Mouse (Mus musculus) right cerebral cortex, postnatal 36 days (tissue): ENCODE measurements around the gene Fam208b.
"Not testable (repeated sequence)": the region's sequence is repeated elsewhere in the genome, so short reads cannot be mapped to it uniquely, and the experiment has no call there.

Source experiments
- DNase-seq, 2 experiments: peaks; one replicate each; pipeline ENCODE4 v3.0.0; 2022; ENCODE audit warnings: low spot score in 2 of 2, mixed read lengths in 1 of 2

The Fam208b gene

GRCm38 (mm10) chr13:3563953-3564352 lies 47.0 kb downstream of the Fam208b start:
- DNase-seq = no peak

- DNase-seq = no peak
Measured at GRCm38 (mm10) chr13:3563130-3563529, 47.8 kb downstream of the Fam208b start.

GRCm38 (mm10) chr13:3547856-3548255 lies 63.1 kb downstream of the Fam208b start:
- no peak for DNase-seq

DNA sequence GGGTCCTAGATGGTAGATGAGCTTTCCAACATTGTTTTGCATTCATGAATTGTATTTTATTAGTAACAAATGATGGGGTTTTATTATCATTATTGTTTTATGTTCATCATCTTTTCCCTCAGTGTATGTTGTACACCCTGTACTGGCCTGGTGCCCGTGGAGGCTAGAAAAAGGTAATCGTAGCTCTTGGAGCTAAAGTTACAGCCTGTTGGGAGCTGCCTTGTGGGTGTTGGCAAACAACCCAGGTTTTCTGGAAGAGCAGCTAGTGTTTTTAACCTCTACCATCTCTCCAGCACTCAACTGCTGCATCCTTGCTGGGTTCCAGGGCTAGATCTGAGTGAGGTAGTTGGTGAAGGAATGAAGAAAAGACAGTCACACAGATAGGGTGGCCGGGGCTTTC lies 63.5 kb downstream of the Fam208b start:
- DNase-seq = no peak

DNA sequence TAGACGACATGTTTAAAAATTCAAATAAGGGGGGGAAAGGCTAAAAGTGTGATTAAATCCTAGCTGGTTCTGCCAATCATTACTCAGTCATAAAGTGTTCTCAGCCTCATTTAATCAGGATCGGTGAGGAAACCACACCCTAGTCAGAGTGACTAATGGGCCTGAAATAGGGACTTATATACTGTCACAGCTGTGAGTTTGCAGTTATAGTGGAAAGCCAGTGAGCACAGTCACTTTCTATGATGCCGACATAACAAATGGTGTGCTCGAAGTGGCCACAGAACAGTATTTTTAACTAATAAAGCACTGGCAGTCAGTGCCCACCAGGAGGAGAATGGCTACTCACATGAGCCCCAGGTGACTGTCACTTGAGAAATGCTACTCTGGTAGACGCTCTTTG lies 66.0 kb downstream of the Fam208b start:
- no peak for DNase-seq

- DNase-seq = no peak
Measured at GRCm38 (mm10) chr13:3544077-3544874, 66.6 kb downstream of the Fam208b start.

- no peak for DNase-seq
Measured at GRCm38 (mm10) chr13:3541159-3541782, 69.6 kb downstream of the Fam208b start.

- DNase-seq = no peak
Measured at GRCm38 (mm10) chr13:3540166-3540565, 70.7 kb downstream of the Fam208b start.

GRCm38 (mm10) chr13:3538969-3539562 lies 71.8 kb downstream of the Fam208b start:
- DNase-seq = no peak

GRCm38 (mm10) chr13:3538223-3538968 lies 72.5 kb downstream of the Fam208b start:
- DNase-seq = peak; percentile 45 to 56

DNA sequence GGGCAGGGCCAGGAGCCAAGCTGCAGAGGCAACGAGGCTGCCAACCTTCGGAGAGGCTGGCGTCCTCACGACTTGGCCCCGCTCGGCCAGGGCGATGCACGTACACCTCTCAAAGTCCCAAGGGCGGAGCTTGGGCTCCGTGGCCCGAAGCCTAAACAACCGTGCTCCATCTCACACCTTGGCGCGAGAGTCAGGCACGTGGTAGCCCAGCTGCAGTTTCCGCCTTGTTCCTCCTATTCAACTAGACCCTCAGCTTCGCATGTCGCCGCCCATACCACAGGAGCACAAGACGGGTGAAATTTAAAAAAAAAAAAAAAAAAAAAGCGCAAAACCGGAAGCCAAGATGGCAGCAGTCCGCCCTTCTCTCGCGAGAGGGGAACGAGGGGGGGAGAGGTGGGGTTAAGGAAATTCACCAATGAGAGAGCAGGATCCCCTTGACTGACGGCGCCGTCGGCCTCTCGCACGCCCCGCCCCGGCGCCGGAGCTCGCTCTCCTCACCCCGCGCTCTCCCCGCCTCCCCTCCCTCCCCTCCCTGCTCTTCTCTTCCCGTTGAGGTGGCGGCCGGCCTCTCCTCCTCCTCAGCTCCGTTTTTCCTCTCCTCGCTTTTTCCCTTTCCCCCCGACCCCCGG lies 73.2 kb downstream of the Fam208b start, which contains the start of gene Gdi2:
Gene Gdi2, plus strand, starts transcription at position 470 of the 629 bp plus-strand sequence.
- peak; percentile 84 to 92 for DNase-seq

- no peak for DNase-seq
Measured at GRCm38 (mm10) chr13:3534146-3534545, 76.8 kb downstream of the Fam208b start.

- no peak for DNase-seq
Measured at GRCm38 (mm10) chr13:3532451-3532850, 78.5 kb downstream of the Fam208b start.

DNA sequence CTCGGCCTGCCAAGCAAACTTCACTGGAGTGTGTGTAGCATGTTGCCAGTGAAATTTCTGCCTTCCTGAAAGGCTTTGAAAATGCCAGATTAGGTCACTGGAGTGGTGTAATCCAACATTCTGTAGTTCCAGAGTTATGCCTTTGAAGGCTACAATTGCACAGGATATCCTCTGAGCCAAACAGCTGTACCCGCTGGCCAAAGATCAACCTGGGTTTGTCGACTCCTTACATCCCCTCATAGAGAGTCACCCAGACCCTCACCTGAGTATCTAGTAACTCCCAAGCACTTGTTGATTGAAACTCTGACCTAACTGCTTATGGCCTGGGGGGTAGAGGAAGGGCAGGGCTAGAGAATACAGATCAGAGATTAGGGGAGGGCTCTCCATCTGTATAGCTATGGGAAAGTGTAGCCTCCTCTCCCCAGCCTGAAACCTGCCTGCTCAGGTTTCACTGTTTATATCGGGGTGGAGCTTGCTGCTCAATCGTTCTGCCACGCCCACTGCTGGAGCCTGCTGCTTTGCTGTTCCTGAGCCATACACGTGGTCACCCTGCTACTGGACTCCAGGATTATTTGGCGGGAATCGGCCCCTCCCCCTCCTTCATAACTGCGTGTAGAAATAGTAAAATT lies 79.1 kb downstream of the Fam208b start:
- DNase-seq = no peak

- DNase-seq = not testable (repeated sequence)
Measured at GRCm38 (mm10) chr13:3531176-3531575, 79.7 kb downstream of the Fam208b start.

- no peak for DNase-seq
Measured at GRCm38 (mm10) chr13:3530451-3530850, 80.5 kb downstream of the Fam208b start.

- DNase-seq = no peak
Measured at GRCm38 (mm10) chr13:3526328-3526727, 84.6 kb downstream of the Fam208b start.

- no peak for DNase-seq
Measured at GRCm38 (mm10) chr13:3525611-3526051, 85.3 kb downstream of the Fam208b start.

DNA sequence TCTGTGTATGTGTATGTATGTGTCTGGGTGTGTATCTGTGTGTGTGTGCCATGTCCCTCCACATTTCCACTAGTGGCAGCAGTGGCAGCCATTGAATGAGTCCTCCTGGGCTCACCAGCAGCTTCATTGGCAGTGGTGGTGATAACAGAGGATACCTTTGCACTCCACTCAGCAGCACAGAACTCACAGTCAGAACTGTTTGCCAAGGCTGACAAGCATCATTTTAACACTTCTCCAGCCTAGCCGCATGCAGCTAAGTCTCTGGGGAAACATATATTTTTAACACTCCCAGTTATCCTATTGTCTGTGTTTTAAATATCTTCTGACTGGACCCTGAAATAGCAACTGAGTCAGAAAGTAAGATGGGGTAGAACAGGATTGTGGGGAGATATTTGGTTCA lies 87.0 kb downstream of the Fam208b start:
- no peak for DNase-seq

GRCm38 (mm10) chr13:3523459-3523858 lies 87.4 kb downstream of the Fam208b start:
- DNase-seq = no peak

- DNase-seq = not testable (repeated sequence)
Measured at GRCm38 (mm10) chr13:3519994-3520393, 90.9 kb downstream of the Fam208b start.
